Mouse (Mus musculus): Measurements from ENCODE around the gene Fbn1.
A peak's percentile ranks its signal among the peaks of the same experiment; 100 is the strongest.

Gene Fbn1

DNA sequence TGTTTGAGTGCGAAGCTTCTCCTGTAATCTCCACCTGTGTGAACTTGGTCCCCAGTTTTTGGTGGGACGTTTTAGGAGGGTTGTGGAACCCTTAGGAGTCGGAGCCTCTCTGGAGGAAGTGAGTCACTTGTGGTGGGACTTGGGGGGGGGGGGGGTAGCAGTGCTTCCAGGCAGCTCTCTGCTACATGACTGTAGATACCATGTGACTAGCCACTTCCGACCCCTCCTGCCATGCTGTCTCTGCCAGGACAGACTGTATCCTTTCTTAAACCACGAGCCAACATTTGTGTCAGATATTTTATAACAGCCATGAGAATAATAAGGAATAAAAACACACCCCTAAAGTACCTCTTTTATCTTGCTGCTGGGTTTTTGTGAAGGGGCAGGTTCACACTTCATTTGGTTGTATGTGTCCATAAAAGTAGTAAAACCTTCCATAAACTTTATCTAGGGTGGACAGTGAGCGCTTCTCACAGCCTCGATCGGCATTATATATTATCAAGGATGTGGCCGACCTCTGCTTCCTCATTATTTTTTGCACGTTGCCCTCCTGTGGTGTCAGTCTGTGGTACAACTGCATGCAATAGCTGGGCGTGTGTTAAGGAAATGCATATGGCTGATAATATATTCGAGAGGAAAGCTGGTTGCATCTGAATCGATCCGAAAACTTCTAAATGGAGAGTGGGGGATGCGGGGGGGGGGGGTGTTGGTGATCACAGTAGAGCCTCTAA lies 51.6 kb downstream of the Fbn1 start:
- no peak for DNase-seq (ENCODE audit: low spot score)

- DNase-seq (ENCODE audit: low spot score): no peak
These were observed 53.0 kb downstream of the Fbn1 start for GRCm38 (mm10) chr2:125454781-125455180.

DNA sequence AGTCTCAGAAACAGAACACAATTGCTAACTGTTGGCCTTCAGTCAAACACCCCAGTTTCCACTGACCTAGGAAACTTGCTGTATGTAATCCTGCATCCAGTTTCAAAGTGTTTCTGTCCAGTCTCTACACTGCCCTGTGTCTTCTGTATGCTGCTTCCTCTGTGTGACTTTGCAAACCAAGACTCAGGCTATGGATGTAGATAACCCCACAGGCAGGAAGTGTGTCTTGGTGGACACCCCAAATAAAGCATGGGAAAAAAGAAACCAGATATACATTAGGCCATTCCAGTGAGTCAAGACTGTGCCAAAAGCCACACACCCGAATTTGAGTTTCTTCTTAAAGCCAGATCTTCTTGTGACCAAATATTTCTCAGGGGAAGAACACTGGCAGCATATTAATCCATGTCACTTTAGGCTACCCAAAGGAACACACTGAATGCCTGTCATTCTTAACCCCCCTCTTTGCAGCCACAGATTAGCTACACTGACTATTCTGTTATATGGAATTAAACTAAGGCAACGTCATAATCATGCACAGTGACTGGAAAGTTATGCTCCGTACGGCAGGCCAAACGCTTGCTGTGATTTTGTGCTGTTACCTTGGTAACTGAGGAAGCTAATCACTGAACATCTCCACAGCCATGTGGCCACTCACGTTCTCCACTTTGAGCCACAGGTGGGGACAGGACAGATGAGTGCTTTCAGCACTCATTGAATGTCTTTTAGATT lies 55.3 kb downstream of the Fbn1 start:
- no peak for DNase-seq (ENCODE audit: low spot score)

DNA sequence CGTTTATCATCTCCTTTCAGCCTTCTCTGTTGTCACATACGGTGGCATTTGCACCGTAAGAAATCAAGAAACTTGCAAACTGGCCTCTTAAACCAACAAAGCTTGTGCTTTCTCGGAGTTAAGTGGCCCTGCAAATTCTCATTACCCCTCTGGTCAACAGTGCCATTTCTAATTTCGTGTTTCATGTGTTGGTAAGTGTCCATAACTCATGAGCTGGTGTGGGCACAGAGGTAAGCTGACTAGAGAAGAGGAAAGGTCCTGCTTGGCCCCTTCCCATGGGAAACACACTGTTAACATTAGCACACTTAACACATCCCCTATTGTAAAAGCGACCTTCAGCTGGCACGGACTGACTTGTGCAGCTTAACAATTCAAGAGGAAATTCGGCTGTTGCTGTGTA lies 58.4 kb downstream of the Fbn1 start:
- DNase-seq (ENCODE audit: low spot score): no peak

- DNase-seq (ENCODE audit: low spot score): no peak
These were observed 58.9 kb downstream of the Fbn1 start for GRCm38 (mm10) chr2:125448881-125449280.

GRCm38 (mm10) chr2:125447274-125447898 lies 60.4 kb downstream of the Fbn1 start:
- DNase-seq (ENCODE audit: low spot score): no peak

GRCm38 (mm10) chr2:125438381-125438780 lies 69.4 kb downstream of the Fbn1 start:
- no peak for DNase-seq (ENCODE audit: low spot score)

GRCm38 (mm10) chr2:125436240-125436639 lies 71.6 kb downstream of the Fbn1 start:
- peak; percentile 48 for DNase-seq (ENCODE audit: low spot score)

DNA sequence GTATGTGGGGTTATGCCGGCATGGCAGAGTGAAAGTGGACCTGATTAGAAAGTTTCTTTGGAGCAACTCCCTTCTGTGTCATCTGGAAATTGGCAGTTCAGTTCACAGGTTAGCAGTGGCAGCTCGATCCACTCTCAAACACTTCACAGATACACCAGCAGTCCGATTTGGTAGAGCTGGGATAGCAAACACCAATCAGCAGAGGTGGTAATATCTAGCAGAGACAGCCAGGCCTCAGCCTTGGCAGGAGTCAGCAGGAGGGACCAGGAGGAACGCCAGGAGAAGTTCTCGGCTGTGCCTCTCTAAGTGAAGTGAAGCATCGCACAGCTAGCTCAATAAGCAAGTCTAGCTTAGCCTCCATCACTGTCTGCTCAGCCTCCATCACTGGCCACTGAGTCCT lies 74.3 kb downstream of the Fbn1 start:
- no peak for DNase-seq (ENCODE audit: low spot score)

- DNase-seq (ENCODE audit: low spot score): no peak
These were observed 76.3 kb downstream of the Fbn1 start for GRCm38 (mm10) chr2:125431491-125431890.

GRCm38 (mm10) chr2:125428811-125429438 lies 78.9 kb downstream of the Fbn1 start:
- peak; percentile 28 for DNase-seq (ENCODE audit: low spot score)

GRCm38 (mm10) chr2:125420604-125421003 lies 87.2 kb downstream of the Fbn1 start:
- no peak for DNase-seq (ENCODE audit: low spot score)

- no peak for DNase-seq (ENCODE audit: low spot score)
These were observed 88.1 kb downstream of the Fbn1 start for GRCm38 (mm10) chr2:125419681-125420080.

- DNase-seq (ENCODE audit: low spot score): no peak
These were observed 89.2 kb downstream of the Fbn1 start for GRCm38 (mm10) chr2:125418546-125418945.

- DNase-seq (ENCODE audit: low spot score): no peak
These were observed 91.1 kb downstream of the Fbn1 start for GRCm38 (mm10) chr2:125416541-125417245.

GRCm38 (mm10) chr2:125412351-125412750 lies 95.4 kb downstream of the Fbn1 start:
- no peak for DNase-seq (ENCODE audit: low spot score)

GRCm38 (mm10) chr2:125411777-125412176 lies 96.0 kb downstream of the Fbn1 start:
- DNase-seq (ENCODE audit: low spot score): no peak

GRCm38 (mm10) chr2:125404509-125405105 lies 103.2 kb downstream of the Fbn1 start:
- DNase-seq (ENCODE audit: low spot score): no peak

DNA sequence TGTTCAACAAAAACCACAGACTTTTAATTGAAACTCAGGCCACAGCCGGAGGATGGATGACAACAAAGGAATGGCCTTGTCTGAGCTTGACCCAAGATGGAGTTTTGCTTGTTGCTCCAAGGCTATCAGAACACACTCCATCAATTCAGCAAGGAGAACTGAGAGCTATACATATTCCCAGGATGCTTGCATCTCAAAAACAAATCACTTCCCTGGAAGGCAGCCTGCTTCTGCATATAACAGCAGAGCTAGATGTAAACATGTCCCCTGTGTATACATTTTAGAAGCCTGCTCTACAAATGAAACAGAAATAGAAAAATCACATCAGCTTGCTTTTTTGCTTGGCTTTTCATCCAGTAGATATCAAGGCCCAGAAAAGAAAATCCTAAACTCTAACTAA lies 105.5 kb downstream of the Fbn1 start:
- no peak for DNase-seq (ENCODE audit: low spot score)

- DNase-seq (ENCODE audit: low spot score): no peak
These were observed 107.7 kb downstream of the Fbn1 start for GRCm38 (mm10) chr2:125400121-125400520.

DNA sequence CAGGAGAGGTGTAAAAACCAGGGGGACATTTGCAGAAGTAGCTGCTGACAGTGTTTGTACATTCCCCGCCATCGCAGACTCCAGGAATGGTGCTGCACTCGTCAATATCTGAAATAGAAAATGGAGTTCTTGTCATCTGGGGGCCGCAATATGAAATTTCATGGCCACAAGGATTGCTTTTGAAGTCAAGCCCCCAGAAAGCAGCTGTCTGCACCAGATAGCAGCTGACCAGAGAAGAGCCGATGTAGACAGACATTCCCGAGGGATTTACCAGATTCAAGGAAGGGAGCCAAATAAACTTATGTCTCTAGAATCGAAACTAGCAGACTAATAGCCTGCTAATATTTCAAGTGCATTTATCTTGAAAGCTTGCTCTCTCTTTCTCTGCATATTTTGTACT lies 110.0 kb downstream of the Fbn1 start:
- DNase-seq (ENCODE audit: low spot score): no peak

Data from embryo, embryonic 10 days (tissue).